Comparison of ENCODE assay signal across 16 mouse cellular contexts in the genomic region with DNA sequence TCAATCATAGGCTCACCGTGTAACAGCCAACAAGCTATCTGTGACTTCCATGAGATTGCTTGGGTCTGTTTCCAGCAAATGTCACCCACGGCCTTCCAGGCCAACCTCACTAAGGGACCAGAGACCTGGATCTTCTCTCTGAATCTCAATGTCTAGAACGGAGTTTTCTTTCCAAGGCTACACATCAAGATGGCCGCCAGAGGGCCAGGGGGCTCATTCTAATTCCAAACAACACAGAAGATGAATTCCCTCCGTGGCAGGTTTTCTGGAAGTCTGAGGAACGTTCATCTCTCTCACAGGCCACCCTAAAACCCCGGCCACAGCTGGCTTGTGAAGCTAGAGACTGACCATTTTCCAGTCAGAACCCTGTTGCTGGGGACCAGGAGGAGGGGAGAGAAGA.
DNase-seq lines count a peak whose midpoint lies in the region; ATAC-seq and TF ChIP-seq lines count a peak whose summit lies in the region.
"Had no signal": no experiment of that assay in that cellular context is flagged by ENCODE, and none has a peak within 500 bp of the region (broad histone marks: within the 10 kb centered on the region; RNA-seq: fewer than 3 reads in every experiment).

No protein-coding gene starts in this region.

- DNase-seq in hindbrain, postnatal 0 days (ENCODE audit: low spot score), result peak; percentile 66
- peak; percentile 13 for DNase-seq in lung, embryonic 14.5 days
- no peak for DNase-seq in lung, postnatal 14 days
- peak; percentile 16 for DNase-seq in R1 (ENCODE audit: low read depth, low spot score)
- peak; percentile 29 for DNase-seq in retina, postnatal 1 day
- DNase-seq in thymus, postnatal 14 days, result no peak
- DNase-seq: adrenal gland, adult 2 months; cerebellum, adult 11 months; gastrocnemius, postnatal 25 days; heart, postnatal 10 days; kidney, adult 8-10 months; liver, embryonic 13.5 days had no signal

- H3K4me2 ChIP-seq in hindbrain, postnatal 0 days (ENCODE audit: low read depth, low read length), result no peak overlapping the region
- H3K4me2 ChIP-seq in hindbrain, embryonic 16.5 days (ENCODE audit: low read length), result no peak overlapping the region
- H3K4me2 ChIP-seq in lung, embryonic 14.5 days, result no peak overlapping the region
- H3K4me2 ChIP-seq: embryonic facial prominence, embryonic 12.5 days; hindbrain, embryonic 13.5 days; liver, embryonic 13.5 days had no signal

- 48% methylated on average over 7 of the region's 7 CpGs for WGBS in hindbrain, postnatal 0 days
- 48% methylated on average over 7 of the region's 7 CpGs for WGBS in hindbrain, embryonic 16.5 days
- 57% methylated on average over 7 of the region's 7 CpGs for WGBS in lung, embryonic 14.5 days

- no peaks in the 10 kb centered on the region for H3K36me3 ChIP-seq in hindbrain, postnatal 0 days (ENCODE audit: insufficient read depth, low read length)
- H3K36me3 ChIP-seq in hindbrain, embryonic 16.5 days (ENCODE audit: control insufficient read depth, insufficient read depth, low read length), result no peaks in the 10 kb centered on the region
- no peaks in the 10 kb centered on the region for H3K36me3 ChIP-seq in lung, embryonic 14.5 days (ENCODE audit: insufficient read depth)
- H3K36me3 ChIP-seq: embryonic facial prominence, embryonic 12.5 days; heart, embryonic 10.5 days; hindbrain, embryonic 13.5 days; liver, embryonic 13.5 days had no signal

- no peaks in the 10 kb centered on the region for H3K9me3 ChIP-seq in hindbrain, postnatal 0 days (ENCODE audit: low read length)
- no peaks in the 10 kb centered on the region for H3K9me3 ChIP-seq in hindbrain, embryonic 16.5 days (ENCODE audit: control insufficient read depth, low read length)
- no peaks in the 10 kb centered on the region for H3K9me3 ChIP-seq in lung, embryonic 14.5 days (ENCODE audit: low read depth, low read length)
- H3K9me3 ChIP-seq: embryonic facial prominence, embryonic 12.5 days; heart, embryonic 10.5 days; hindbrain, embryonic 13.5 days; liver, embryonic 13.5 days had no signal

- TF ChIP-seq CTCF in hindbrain, postnatal 0 days (IDR thresholded peaks at IDR 0.05; ENCODE audit: low read depth), result peak; percentile 65
- peak; percentile 10; the same call in 1 of the 2 replicates for TF ChIP-seq CTCF in lung, embryonic 14.5 days (IDR thresholded peaks at IDR 0.05; ENCODE audit: low read depth)

- H3K4me1 ChIP-seq in hindbrain, postnatal 0 days (ENCODE audit: insufficient read depth, low read length), result no peaks in the 10 kb centered on the region
- no peaks in the 10 kb centered on the region for H3K4me1 ChIP-seq in hindbrain, embryonic 16.5 days (ENCODE audit: control insufficient read depth, insufficient read depth, low read depth, low read length)
- no peaks in the 10 kb centered on the region for H3K4me1 ChIP-seq in lung, embryonic 14.5 days (ENCODE audit: insufficient read depth)
- H3K4me1 ChIP-seq: hindbrain, embryonic 13.5 days had no signal

- H3K4me3 ChIP-seq in hindbrain, postnatal 0 days (ENCODE audit: low read length), result no peak overlapping the region
- no peak overlapping the region for H3K4me3 ChIP-seq in hindbrain, embryonic 16.5 days (ENCODE audit: low read length)
- H3K4me3 ChIP-seq in lung, embryonic 14.5 days (ENCODE audit: low read depth, low read length), result no peak overlapping the region
- H3K4me3 ChIP-seq: embryonic facial prominence, embryonic 12.5 days; heart, embryonic 10.5 days; hindbrain, embryonic 13.5 days; liver, embryonic 13.5 days had no signal

- no peaks in the 10 kb centered on the region for H3K27me3 ChIP-seq in hindbrain, postnatal 0 days (ENCODE audit: insufficient read depth, low read length)
- no peaks in the 10 kb centered on the region for H3K27me3 ChIP-seq in hindbrain, embryonic 16.5 days (replicated peaks; ENCODE audit: control insufficient read depth, insufficient read depth, low read length)
- H3K27me3 ChIP-seq in lung, embryonic 14.5 days (ENCODE audit: insufficient read depth, low read length), result no peaks in the 10 kb centered on the region
- H3K27me3 ChIP-seq: embryonic facial prominence, embryonic 12.5 days; hindbrain, embryonic 13.5 days; liver, embryonic 13.5 days had no signal

- H3K9ac ChIP-seq in hindbrain, postnatal 0 days (replicated peaks; ENCODE audit: low read length), result no peak overlapping the region
- H3K9ac ChIP-seq in hindbrain, embryonic 16.5 days (ENCODE audit: low read depth, low read length), result no peak overlapping the region
- no peak overlapping the region for H3K9ac ChIP-seq in lung, embryonic 14.5 days
- H3K9ac ChIP-seq: embryonic facial prominence, embryonic 12.5 days; hindbrain, embryonic 13.5 days; liver, embryonic 13.5 days had no signal

- ATAC-seq in hindbrain, postnatal 0 days, result no peak
- no peak for ATAC-seq in hindbrain, embryonic 16.5 days
- ATAC-seq in lung, embryonic 14.5 days (ENCODE audit: insufficient read depth), result no peak

- no peak overlapping the region for H3K27ac ChIP-seq in hindbrain, postnatal 0 days
- H3K27ac ChIP-seq in hindbrain, embryonic 16.5 days (ENCODE audit: low read depth, low read length), result no peak overlapping the region
- no peak overlapping the region for H3K27ac ChIP-seq in lung, embryonic 14.5 days (ENCODE audit: low read depth)
- H3K27ac ChIP-seq: embryonic facial prominence, embryonic 12.5 days; hindbrain, embryonic 13.5 days; liver, embryonic 13.5 days had no signal

Comparison
In these comparisons a context has a peak if more than half of its experiments do, and no peak if none do; other contexts are left out.
1. DNase-seq: peak in hindbrain, postnatal 0 days (single experiment), lung, embryonic 14.5 days (single experiment), R1 (single experiment) and retina, postnatal 1 day (single experiment); none in lung, postnatal 14 days (single experiment) and thymus, postnatal 14 days (single experiment).